In the genomic region with DNA sequence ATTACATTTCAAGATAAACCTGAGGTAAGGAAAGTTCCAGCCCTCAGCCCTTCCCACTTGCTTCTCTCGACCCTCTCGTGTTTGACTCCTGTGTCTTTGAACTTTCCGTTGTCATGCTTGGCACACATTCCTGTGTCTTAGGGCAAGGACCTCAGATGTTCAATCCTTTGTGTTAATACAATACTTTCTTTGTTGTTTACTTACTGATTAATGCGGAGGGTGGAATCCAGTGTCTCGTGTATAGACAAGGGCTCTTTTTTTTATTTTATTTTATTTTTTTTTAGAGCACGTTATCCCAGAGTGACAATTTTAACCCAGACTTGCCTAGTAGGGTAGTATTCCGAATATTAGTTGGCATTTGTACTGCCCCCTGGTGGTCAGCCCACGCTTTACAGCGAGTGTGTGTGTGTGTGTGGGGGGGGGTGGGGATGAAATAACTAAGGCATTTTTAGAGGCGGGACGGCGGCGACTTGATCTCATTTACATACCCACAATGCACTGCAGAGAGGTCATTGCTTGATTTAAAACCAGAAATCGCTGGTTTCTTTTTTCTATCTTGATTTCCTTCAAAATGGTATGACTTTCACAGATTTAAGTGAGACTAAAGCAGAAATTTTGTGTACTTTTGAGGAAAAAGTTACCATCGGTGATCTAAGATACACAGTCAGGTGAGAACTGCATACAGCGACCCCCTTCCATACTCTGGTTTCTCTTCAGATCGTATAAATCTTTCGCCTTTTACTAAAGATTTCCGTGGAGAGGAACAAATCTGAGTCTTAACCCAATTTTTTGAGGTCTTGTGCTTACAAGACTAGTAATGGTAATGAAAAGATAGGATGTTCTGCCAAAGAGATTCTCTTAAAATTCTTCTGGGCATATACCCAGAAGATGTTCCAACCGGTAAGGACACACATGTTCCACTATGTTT, we compare ENCODE assay signal across 8 mouse cellular contexts. TPM values are rescaled to one million over a fixed set of nuclear protein-coding genes. Genes with fewer than 3 reads are reported as not detected.
DNase-seq lines count a peak whose midpoint lies in the region; ATAC-seq and TF ChIP-seq lines count a peak whose summit lies in the region.

No protein-coding gene starts in this region.

- no peak overlapping the region for H3ac ChIP-seq in myocyte (ENCODE audit: control insufficient read depth, insufficient read length)

- WGBS in midbrain, embryonic 11.5 days = 3% methylated on average over 20 of the region's 20 CpGs
- 2% methylated on average over 20 of the region's 20 CpGs for WGBS in midbrain, embryonic 13.5 days
- 6% methylated on average over 20 of the region's 20 CpGs for WGBS in intestine, embryonic 15.5 days

- no peak for TF ChIP-seq POLR2A in myocyte (IDR thresholded peaks at IDR 0.05; ENCODE audit: insufficient read length, low read depth)

- H3K36me3 ChIP-seq in midbrain, embryonic 11.5 days (ENCODE audit: control insufficient read depth, insufficient read depth, low read length) = no peaks in the 10 kb centered on the region
- no peaks in the 10 kb centered on the region for H3K36me3 ChIP-seq in midbrain, embryonic 13.5 days
- H3K36me3 ChIP-seq in intestine, embryonic 15.5 days = no peaks in the 10 kb centered on the region
- H3K36me3 ChIP-seq in myocyte (ENCODE audit: control insufficient read depth, insufficient read depth) = no peaks in the 10 kb centered on the region

- H3K79me2 ChIP-seq in myocyte (ENCODE audit: control insufficient read depth, insufficient read depth) = no peaks in the 10 kb centered on the region

- H3K9me3 ChIP-seq in midbrain, embryonic 11.5 days (ENCODE audit: control insufficient read depth, low read length) = no peaks in the 10 kb centered on the region
- H3K9me3 ChIP-seq in midbrain, embryonic 13.5 days = no peaks in the 10 kb centered on the region
- no peaks in the 10 kb centered on the region for H3K9me3 ChIP-seq in intestine, embryonic 15.5 days

- no peak overlapping the region for H3K4me2 ChIP-seq in midbrain, embryonic 11.5 days
- no peak overlapping the region for H3K4me2 ChIP-seq in midbrain, embryonic 13.5 days (replicated peaks)
- H3K4me2 ChIP-seq in intestine, embryonic 15.5 days (replicated peaks) = peak overlapping the region; percentile 7; the same call in 1 of the 2 replicates
- H3K4me2 ChIP-seq in myocyte (ENCODE audit: low read depth) = peak overlapping the region; percentile 59

- peak; percentile 98 for DNase-seq in midbrain, embryonic 11.5 days (ENCODE audit: low spot score, missing footprints)
- peak; percentile 51 for DNase-seq in cerebellum, adult 9-11 months
- peak; percentile 79 for DNase-seq in gastrocnemius, adult 18-20 months (ENCODE audit: low spot score)
- DNase-seq in liver = peak; percentile 87
- DNase-seq in telencephalon, adult 2 months (ENCODE audit: low read depth, low spot score) = peak; percentile 22

- H3K4me1 ChIP-seq in midbrain, embryonic 11.5 days (ENCODE audit: control insufficient read depth, insufficient read depth, low read length) = no peaks in the 10 kb centered on the region
- H3K4me1 ChIP-seq in midbrain, embryonic 13.5 days (replicated peaks) = no peaks in the 10 kb centered on the region
- H3K4me1 ChIP-seq in intestine, embryonic 15.5 days (replicated peaks) = no peaks in the 10 kb centered on the region

- 0 out of 2 replicates have a peak overlapping the region, but pooled peaks have one; percentile 35 for H3K27ac ChIP-seq in midbrain, embryonic 11.5 days (ENCODE audit: low read depth, low read length)
- H3K27ac ChIP-seq in midbrain, embryonic 13.5 days = no peak overlapping the region
- H3K27ac ChIP-seq in intestine, embryonic 15.5 days = no peak overlapping the region

- H3K4me3 ChIP-seq in midbrain, embryonic 11.5 days (ENCODE audit: low read depth, low read length) = no peak overlapping the region
- H3K4me3 ChIP-seq in midbrain, embryonic 13.5 days (replicated peaks) = no peak overlapping the region
- H3K4me3 ChIP-seq in intestine, embryonic 15.5 days (replicated peaks) = no peak overlapping the region
- no peak overlapping the region for H3K4me3 ChIP-seq in myocyte

- ATAC-seq in midbrain, embryonic 11.5 days (ENCODE audit: low FRiP score) = peak; percentile 77
- no peak for ATAC-seq in midbrain, embryonic 13.5 days
- peak; percentile 83 for ATAC-seq in intestine, embryonic 15.5 days

- peak overlapping the region; percentile 30; the same call in 1 of the 2 replicates for H3K9ac ChIP-seq in midbrain, embryonic 11.5 days (ENCODE audit: low read length)
- no peak overlapping the region for H3K9ac ChIP-seq in midbrain, embryonic 13.5 days (replicated peaks)
- no peak overlapping the region for H3K9ac ChIP-seq in intestine, embryonic 15.5 days

- no peaks in the 10 kb centered on the region for H3K27me3 ChIP-seq in midbrain, embryonic 11.5 days (ENCODE audit: control insufficient read depth, insufficient read depth, low read length)
- no peaks in the 10 kb centered on the region for H3K27me3 ChIP-seq in midbrain, embryonic 13.5 days
- no peaks in the 10 kb centered on the region for H3K27me3 ChIP-seq in intestine, embryonic 15.5 days (replicated peaks)
- H3K27me3 ChIP-seq in myocyte (ENCODE audit: control insufficient read depth, insufficient read depth, insufficient read length) = peaks cover 3% of the 10 kb centered on the region

TF ChIP-seq in myocyte, 11 proteins besides CTCF, POLR2A, EP300 and RAD21:
- TF ChIP-seq CEBPB (IDR thresholded peaks at IDR 0.05; ENCODE audit: insufficient read depth, poor library complexity, severe bottlenecking) (no peak), TCF3 (IDR thresholded peaks at IDR 0.05; ENCODE audit: insufficient read length, low read depth) (no peak), E2F4 (IDR thresholded peaks at IDR 0.05; ENCODE audit: insufficient read depth) (no peak), TCF12 (IDR thresholded peaks at IDR 0.05; ENCODE audit: insufficient read depth, poor library complexity, severe bottlenecking) (no peak), MYOG (IDR thresholded peaks at IDR 0.05; ENCODE audit: control insufficient read depth in 1 of 3, insufficient read depth in 1 of 3, insufficient read length in 2 of 3, low read depth in 2 of 3) (no peak), REST (IDR thresholded peaks at IDR 0.05; ENCODE audit: insufficient read depth, insufficient read length) (no peak), SRF (IDR thresholded peaks at IDR 0.05; ENCODE audit: control insufficient read depth, insufficient read length, low read depth) (no peak), MYOD1 (IDR thresholded peaks at IDR 0.05; ENCODE audit: control insufficient read depth in 1 of 3, insufficient read length in 2 of 3, low read depth in 2 of 3) (no peak), MAX (IDR thresholded peaks at IDR 0.05; ENCODE audit: low read depth) (no peak), POLR2AphosphoS2 (IDR thresholded peaks at IDR 0.05; ENCODE audit: insufficient read length, low read depth) (no peak), USF1 (IDR thresholded peaks at IDR 0.05; ENCODE audit: low read depth) (no peak)

RNA-seq across cellular contexts. Expression of a gene that starts 28.0 kb away (rescaled TPM):
- polyA plus RNA-seq in midbrain, embryonic 11.5 days (2014; fragmentation: Nextera tagmentation; extraction: Ambion mirVana) = 103 and 104 TPM in 2 replicates
- polyA plus RNA-seq in midbrain, embryonic 13.5 days (2015; fragmentation: Nextera tagmentation; extraction: Ambion mirVana) = 29.1 and 29.2 TPM in 2 replicates
- not detected for total RNA-seq in gastrocnemius, adult 18-20 months (2021)
- polyA plus RNA-seq in intestine, embryonic 15.5 days (2015; fragmentation: Nextera tagmentation; extraction: Ambion mirVana) = 37.7 and 48.7 TPM in 2 replicates
- 18.5 TPM for polyA plus RNA-seq in myocyte (2012; fragmentation: generic; extraction: Trizol)

RNA-seq across cellular contexts. Expression of a gene that starts 41.3 kb away (rescaled TPM):
- 7.5 and 8.4 TPM in 2 replicates for polyA plus RNA-seq in midbrain, embryonic 11.5 days (2014; fragmentation: Nextera tagmentation; extraction: Ambion mirVana)
- 10.2 and 10.4 TPM in 2 replicates for polyA plus RNA-seq in midbrain, embryonic 13.5 days (2015; fragmentation: Nextera tagmentation; extraction: Ambion mirVana)
- total RNA-seq in gastrocnemius, adult 18-20 months (2021) = 1 to 10 TPM; 4.5 to 6.9 TPM
- 9.5 and 11.7 TPM in 2 replicates for polyA plus RNA-seq in intestine, embryonic 15.5 days (2015; fragmentation: Nextera tagmentation; extraction: Ambion mirVana)
- 12.7 TPM for polyA plus RNA-seq in myocyte (2012; fragmentation: generic; extraction: Trizol)

RNA-seq across cellular contexts. Expression of a gene that starts 41.5 kb away (rescaled TPM):
- 0.34 and 0.40 TPM in 2 replicates for polyA plus RNA-seq in midbrain, embryonic 11.5 days (2014; fragmentation: Nextera tagmentation; extraction: Ambion mirVana)
- 0.31 and 0.83 TPM in 2 replicates for polyA plus RNA-seq in midbrain, embryonic 13.5 days (2015; fragmentation: Nextera tagmentation; extraction: Ambion mirVana)
- total RNA-seq in gastrocnemius, adult 18-20 months (2021) = not detected
- polyA plus RNA-seq in intestine, embryonic 15.5 days (2015; fragmentation: Nextera tagmentation; extraction: Ambion mirVana) = 0.19 and 0.32 TPM in 2 replicates
- not detected for polyA plus RNA-seq in myocyte (2012; fragmentation: generic; extraction: Trizol)

RNA-seq across cellular contexts. Expression of a gene that starts 54.4 kb away (rescaled TPM):
- polyA plus RNA-seq in midbrain, embryonic 11.5 days (2014; fragmentation: Nextera tagmentation; extraction: Ambion mirVana) = 780 and 794 TPM in 2 replicates
- 558 and 623 TPM in 2 replicates for polyA plus RNA-seq in midbrain, embryonic 13.5 days (2015; fragmentation: Nextera tagmentation; extraction: Ambion mirVana)
- total RNA-seq in gastrocnemius, adult 18-20 months (2021) = 100 to 1,000 TPM; 498 to 543 TPM
- polyA plus RNA-seq in intestine, embryonic 15.5 days (2015; fragmentation: Nextera tagmentation; extraction: Ambion mirVana) = 1,027 and 1,033 TPM in 2 replicates
- polyA plus RNA-seq in myocyte (2012; fragmentation: generic; extraction: Trizol) = 3,907 TPM

Comparison
In these comparisons a context has a peak if more than half of its experiments do, and no peak if none do; other contexts are left out.
1. DNase-seq: peak in every context shown above with its lines; median percentile 98 in midbrain, embryonic 11.5 days; 87 in liver; 79 in gastrocnemius, adult 18-20 months; 51 in cerebellum, adult 9-11 months; 22 in telencephalon, adult 2 months.
2. H3K4me2 ChIP-seq: peak in intestine, embryonic 15.5 days (single experiment) and myocyte (single experiment); none in midbrain, embryonic 11.5 days (single experiment) and midbrain, embryonic 13.5 days (single experiment).